17 mouse cellular contexts compared by ENCODE assay signal in genomic region chr19:44898646-44899045, GRCm38 (mm10).
"Had no signal": no experiment of that assay in that cellular context is flagged by ENCODE, and none has a peak within 500 bp of the region (broad histone marks: within the 10 kb centered on the region; RNA-seq: fewer than 3 reads in every experiment).

No protein-coding gene starts in this region.

- H3K9me3 ChIP-seq: limb, embryonic 13.5 days; liver, embryonic 12.5 days; midbrain, embryonic 10.5 days; stomach, embryonic 15.5 days had no signal

- H3K9ac ChIP-seq: limb, embryonic 13.5 days; liver, embryonic 12.5 days; lung, embryonic 14.5 days; stomach, embryonic 15.5 days had no signal

- ATAC-seq: liver, embryonic 12.5 days had no signal

- H3K4me3 ChIP-seq: limb, embryonic 13.5 days; liver, embryonic 12.5 days; midbrain, embryonic 10.5 days; myocyte; stomach, embryonic 15.5 days had no signal

- H3K36me3 ChIP-seq: limb, embryonic 13.5 days; liver, embryonic 12.5 days; midbrain, embryonic 10.5 days; stomach, embryonic 15.5 days had no signal

- H3K4me2 ChIP-seq: limb, embryonic 13.5 days; liver, embryonic 12.5 days; lung, embryonic 14.5 days; stomach, embryonic 15.5 days had no signal

- DNase-seq: kidney, adult 9 months; kidney, postnatal 36 days; layer of hippocampus, adult 9-11 months; left cerebral cortex, postnatal 4 days; lung, embryonic 14.5 days; lung, postnatal 10 days; lung, postnatal 4 days; midbrain, embryonic 14.5 days; retina, postnatal 1 day; right cerebral cortex, postnatal 14 days; thymus, postnatal 4 days had no signal

- H3K27ac ChIP-seq: kidney, postnatal 0 days; limb, embryonic 13.5 days; liver, embryonic 12.5 days; midbrain, embryonic 10.5 days had no signal
